Mouse (Mus musculus) olfactory bulb, adult 2 months (tissue): ENCODE measurements around the gene Olfr1222.

ENCODE experiments used
- CTCF ChIP-seq: fragments of 200-500 bp; IDR thresholded peaks from 2 replicates; pipeline ENCODE4 v1.5.1; 2012; ENCODE audit warnings: low read depth, mild to moderate bottlenecking, low read length, moderate library complexity; ENCODE audit not compliant: insufficient read depth
- POLR2A ChIP-seq: fragments of 200-500 bp; IDR thresholded peaks from 2 replicates; pipeline ENCODE4 v1.6.1; 2012; ENCODE audit warnings: mild to moderate bottlenecking, low read depth, low read length, moderate library complexity; ENCODE audit not compliant: insufficient read depth

DNA sequence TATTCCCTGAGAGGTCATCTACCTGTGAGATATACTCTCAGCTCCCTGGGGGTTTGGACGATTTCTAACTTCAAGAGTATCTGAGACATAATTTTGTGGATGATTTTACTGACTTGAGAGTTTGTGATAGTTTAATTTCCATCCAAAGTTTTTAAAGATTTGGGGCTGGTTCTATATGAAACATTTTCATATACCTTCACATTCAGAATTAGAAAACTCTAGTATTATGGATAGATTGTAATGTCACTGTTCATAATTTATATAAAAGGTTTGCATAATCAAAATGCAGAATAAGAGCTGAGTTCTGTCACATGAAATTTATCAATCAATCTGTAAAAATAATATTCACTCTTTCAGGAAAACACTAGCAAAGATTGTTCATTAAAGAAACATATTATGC is 18.6 kb upstream of the Olfr1222 start, which contains the start of gene Olfr1223:
- TF ChIP-seq CTCF (no peak), POLR2A (no peak)
